Mouse (Mus musculus) kidney, postnatal 0 days (tissue): ENCODE results near the gene Tdrkh. TPM values are rescaled to one million over a fixed set of nuclear protein-coding genes. Genes with fewer than 3 reads are reported as not detected.
A peak's percentile ranks its signal among the peaks of the same experiment; 100 is the strongest.

Experiments
- ATAC-seq: fragments of 200-750 bp; cut with Nextera tagmentation; replicated peaks from 2 replicates; pipeline ENCODE4 v1.8.0; 2017; ENCODE audit warnings: low read depth, moderate number of reproducible peaks, moderate TSS enrichment, moderate library complexity; ENCODE audit not compliant: low FRiP score
- DNase-seq: peaks from one replicate; pipeline ENCODE4 v3.0.0-alpha.2; 2016; ENCODE audit warnings: low spot score
- H3K27ac ChIP-seq: fragments of 300-500 bp; sonication (generic); 2 replicates; pipeline ENCODE4 v1.5.1; 2014; ENCODE audit warnings: mild to moderate bottlenecking
- H3K27me3 ChIP-seq: fragments of 300-500 bp; sonication (generic); 2 replicates; pipeline ENCODE4 v1.6.1; 2014; ENCODE audit warnings: low read length, mixed read lengths; ENCODE audit not compliant: insufficient read depth
- H3K36me3 ChIP-seq: fragments of 300-500 bp; sonication (generic); 2 replicates; pipeline ENCODE4 v1.6.1; 2014; ENCODE audit warnings: low read length, mixed read lengths; ENCODE audit not compliant: insufficient read depth
- H3K4me1 ChIP-seq: fragments of 300-500 bp; sonication (generic); replicated peaks from 2 replicates; pipeline ENCODE4 v1.6.1; 2014; ENCODE audit warnings: antibody characterized with exemption, low read length, mixed read lengths; ENCODE audit not compliant: insufficient read depth
- H3K4me2 ChIP-seq: fragments of 300-500 bp; sonication (generic); 2 replicates; pipeline ENCODE4 v1.6.1; 2014; ENCODE audit warnings: mild to moderate bottlenecking, low read length, moderate library complexity, mixed read lengths
- H3K4me3 ChIP-seq: fragments of 300-500 bp; sonication (generic); replicated peaks from 2 replicates; pipeline ENCODE4 v1.5.1; 2014; ENCODE audit warnings: low read depth, low read length
- H3K9ac ChIP-seq: fragments of 300-500 bp; sonication (generic); 2 replicates; pipeline ENCODE4 v1.6.1; 2014; ENCODE audit warnings: low read depth, low read length
- H3K9me3 ChIP-seq: fragments of 300-500 bp; sonication (generic); replicated peaks from 2 replicates; pipeline ENCODE4 v1.6.1; 2016; ENCODE audit warnings: low read length, inconsistent platforms, mixed read lengths
- CTCF ChIP-seq: IDR thresholded peaks from 2 replicates; pipeline ENCODE4 v1.5.1; 2016; ENCODE audit warnings: antibody characterized with exemption, low read depth, mild to moderate bottlenecking, moderate library complexity
- WGBS: fragments of 180-500 bp; shearing (Covaris S2); extraction: QIAGEN DNeasy Blood & Tissue Kit; methylation state at CpG from one replicate; pipeline ENCODE4 v1.1.7; 2014; 5-methylcytosine and 5-hydroxymethylcytosine counted together
- polyA plus RNA-seq: library from polyadenylated mRNA; unstranded; fragments of >200 nt; fragmentation: Nextera tagmentation; extraction: Ambion mirVana; gene quantifications from 2 replicates; pipeline ENCODE4 v1.2.1, GENCODE M21; 2015

Tdrkh gene
- polyA plus RNA-seq, 1 experiment from 2014 or later, result 11.1 TPM

GRCm38 (mm10) chr3:94369709-94370108, 43.4 kb upstream of the Tdrkh start:
- Histone ChIP-seq H3K27me3 (no peaks in the 10 kb centered on the region), H3K4me2 (no peak overlapping the region), H3K36me3 (no peaks in the 10 kb centered on the region), H3K4me1 (no peaks in the 10 kb centered on the region; the same call in 1 of the 2 replicates), H3K27ac (no peak overlapping the region), H3K4me3 (no peak overlapping the region), H3K9ac (no peak overlapping the region), H3K9me3 (no peaks in the 10 kb centered on the region)
- ATAC-seq (no peak), DNase-seq (no peak)
- no peak for TF ChIP-seq CTCF
- WGBS, result 52% methylated on average over 2 of the region's 2 CpGs

GRCm38 (mm10) chr3:94371637-94372036, 41.4 kb upstream of the Tdrkh start:
- Histone ChIP-seq H3K9me3 (no peaks in the 10 kb centered on the region), H3K4me3 (no peak overlapping the region), H3K4me2 (peak overlapping the region; percentile 16; the same call in 1 of the 2 replicates), H3K36me3 (no peaks in the 10 kb centered on the region), H3K9ac (no peak overlapping the region), H3K4me1 (no peaks in the 10 kb centered on the region; the same call in 1 of the 2 replicates), H3K27ac (peak overlapping the region; percentile 79; the same call in 1 of the 2 replicates), H3K27me3 (no peaks in the 10 kb centered on the region)
- ATAC-seq (peak; percentile 82), DNase-seq (peak; percentile 82)
- WGBS, result 2% methylated on average over 11 of the region's 11 CpGs
- TF ChIP-seq CTCF, result no peak

- Histone ChIP-seq H3K4me1 (no peaks in the 10 kb centered on the region; the same call in 1 of the 2 replicates), H3K36me3 (no peaks in the 10 kb centered on the region), H3K27ac (peak overlapping the region; percentile 79; the same call in 1 of the 2 replicates), H3K9me3 (no peaks in the 10 kb centered on the region), H3K9ac (no peak overlapping the region), H3K4me3 (no peak overlapping the region), H3K4me2 (peak overlapping the region; percentile 16; the same call in 1 of the 2 replicates), H3K27me3 (no peaks in the 10 kb centered on the region)
- no peak for TF ChIP-seq CTCF
- ATAC-seq, result no peak; the same call in 1 of the 2 replicates
- 6% methylated on average over 3 of the region's 3 CpGs for WGBS
- DNase-seq, result no peak
These were observed 41.0 kb upstream of the Tdrkh start for GRCm38 (mm10) chr3:94372038-94372437.

- no peaks in the 10 kb centered on the region; the same call in 1 of the 2 replicates for H3K4me1 ChIP-seq
- no peaks in the 10 kb centered on the region for H3K9me3 ChIP-seq
- 10% methylated on average over 5 of the region's 5 CpGs for WGBS
- peak within 1 kb of the TSS; percentile 79 for H3K27ac ChIP-seq
- DNase-seq (peak; percentile 59), ATAC-seq (peak; percentile 80)
- no peaks in the 10 kb centered on the region for H3K36me3 ChIP-seq
- H3K9ac ChIP-seq, result peak within 1 kb of the TSS; percentile 63
- H3K4me2 ChIP-seq, result peak within 1 kb of the TSS; percentile 60
- H3K27me3 ChIP-seq, result no peaks in the 10 kb centered on the region
- H3K4me3 ChIP-seq, result peak within 1 kb of the TSS; percentile 41
- no peak for TF ChIP-seq CTCF
These were observed 40.4 kb upstream of the Tdrkh start, which contains the start of gene Rorc for GRCm38 (mm10) chr3:94372641-94373040. Gene Rorc (plus strand): TSS chr3:94372794.

GRCm38 (mm10) chr3:94373090-94373489, 40.0 kb upstream of the Tdrkh start:
- H3K4me2 ChIP-seq, result peak overlapping the region; percentile 60
- no peaks in the 10 kb centered on the region for H3K36me3 ChIP-seq
- peak overlapping the region; percentile 79 for H3K27ac ChIP-seq
- H3K27me3 ChIP-seq, result no peaks in the 10 kb centered on the region
- ATAC-seq (peak; percentile 47), DNase-seq (no peak)
- H3K4me3 ChIP-seq, result peak overlapping the region; percentile 41
- H3K4me1 ChIP-seq, result no peaks in the 10 kb centered on the region; the same call in 1 of the 2 replicates
- 3% methylated on average over 10 of the region's 10 CpGs for WGBS
- peak overlapping the region; percentile 63 for H3K9ac ChIP-seq
- TF ChIP-seq CTCF, result no peak
- no peaks in the 10 kb centered on the region for H3K9me3 ChIP-seq

GRCm38 (mm10) chr3:94373597-94374011, 39.5 kb upstream of the Tdrkh start:
- H3K27me3 ChIP-seq, result no peaks in the 10 kb centered on the region
- H3K4me1 ChIP-seq, result no peaks in the 10 kb centered on the region; the same call in 1 of the 2 replicates
- peak overlapping the region; percentile 63 for H3K9ac ChIP-seq
- ATAC-seq, result peak; percentile 43
- no peaks in the 10 kb centered on the region for H3K9me3 ChIP-seq
- H3K4me3 ChIP-seq, result peak overlapping the region; percentile 41
- DNase-seq, result peak; percentile 48
- H3K4me2 ChIP-seq, result peak overlapping the region; percentile 60
- peak overlapping the region; percentile 79 for H3K27ac ChIP-seq
- no peak for TF ChIP-seq CTCF
- no peaks in the 10 kb centered on the region for H3K36me3 ChIP-seq
- WGBS, result 2% methylated on average over 5 of the region's 5 CpGs
